Mouse (Mus musculus): ENCODE results near the gene Gm49416. TPM values are rescaled to one million over a fixed set of nuclear protein-coding genes. Genes with fewer than 3 reads are reported as not detected.

Gm49416 gene
- polyA plus RNA-seq, 1 experiment = 0.10 TPM

GRCm38 (mm10) chr19:8920073-8920736 lies 31.5 kb downstream of the Gm49416 start, which contains the start of gene B3gat3:
Gene B3gat3, plus strand, starts transcription at chr19:8920374.
- DNase-seq (ENCODE audit: low spot score) = peak; percentile 89

- DNase-seq (ENCODE audit: low spot score) = no peak
Measured at GRCm38 (mm10) chr19:8920836-8921291, 32.1 kb downstream of the Gm49416 start.

GRCm38 (mm10) chr19:8921741-8922140 lies 33.0 kb downstream of the Gm49416 start:
- DNase-seq (ENCODE audit: low spot score) = no peak

GRCm38 (mm10) chr19:8926766-8927165 lies 38.0 kb downstream of the Gm49416 start:
- no peak for DNase-seq (ENCODE audit: low spot score)

GRCm38 (mm10) chr19:8927891-8928525 lies 39.3 kb downstream of the Gm49416 start:
- DNase-seq (ENCODE audit: low spot score) = no peak

GRCm38 (mm10) chr19:8928689-8929223 lies 40.0 kb downstream of the Gm49416 start:
- peak; percentile 51 for DNase-seq (ENCODE audit: low spot score)

- DNase-seq (ENCODE audit: low spot score) = peak; percentile 77
Measured at GRCm38 (mm10) chr19:8929224-8930088, 40.7 kb downstream of the Gm49416 start, which contains the start of the genes Rom1 and Eml3. Gene Rom1, minus strand, starts transcription at chr19:8929356. Gene Eml3, plus strand, starts transcription at chr19:8929552.

GRCm38 (mm10) chr19:8930117-8930516 lies 41.4 kb downstream of the Gm49416 start:
- no peak for DNase-seq (ENCODE audit: low spot score)

- DNase-seq (ENCODE audit: low spot score) = no peak
Measured at GRCm38 (mm10) chr19:8930771-8931170, 42.0 kb downstream of the Gm49416 start.

- DNase-seq (ENCODE audit: low spot score) = no peak
Measured at GRCm38 (mm10) chr19:8936736-8937135, 48.0 kb downstream of the Gm49416 start.

GRCm38 (mm10) chr19:8940526-8941133 lies 51.9 kb downstream of the Gm49416 start:
- DNase-seq (ENCODE audit: low spot score) = no peak

GRCm38 (mm10) chr19:8941136-8941514 lies 52.4 kb downstream of the Gm49416 start:
- no peak for DNase-seq (ENCODE audit: low spot score)

- DNase-seq (ENCODE audit: low spot score) = peak; percentile 88
Measured at GRCm38 (mm10) chr19:8941515-8942217, 52.9 kb downstream of the Gm49416 start, which contains the start of gene Mta2. Gene Mta2, plus strand, starts transcription at chr19:8941875.

GRCm38 (mm10) chr19:8942276-8942964 lies 53.7 kb downstream of the Gm49416 start:
- DNase-seq (ENCODE audit: low spot score) = no peak

GRCm38 (mm10) chr19:8943047-8943446 lies 54.3 kb downstream of the Gm49416 start:
- DNase-seq (ENCODE audit: low spot score) = no peak

GRCm38 (mm10) chr19:8944062-8944461 lies 55.3 kb downstream of the Gm49416 start:
- no peak for DNase-seq (ENCODE audit: low spot score)

- no peak for DNase-seq (ENCODE audit: low spot score)
Measured at GRCm38 (mm10) chr19:8944750-8945149, 56.0 kb downstream of the Gm49416 start.
